Mouse (Mus musculus): ENCODE results near the gene Mrpl38. TPM values are rescaled to one million over a fixed set of nuclear protein-coding genes. Genes with fewer than 3 reads are reported as not detected.

Gene Mrpl38
- polyA plus RNA-seq (2015; fragmentation: Nextera tagmentation; extraction: Ambion mirVana): 65.0 and 68.8 TPM in 2 replicates

- peak; percentile 96 for DNase-seq (ENCODE audit: low spot score)
Observed at GRCm38 (mm10) chr11:116138468-116139138, at the start of gene Mrpl38. Gene Mrpl38 (minus strand): TSS chr11:116138868.

- no peak for DNase-seq (ENCODE audit: low spot score)
Observed at GRCm38 (mm10) chr11:116187226-116187930, 48.7 kb upstream of the Mrpl38 start.

GRCm38 (mm10) chr11:116186360-116186759 lies 47.7 kb upstream of the Mrpl38 start:
- DNase-seq (ENCODE audit: low spot score): no peak

GRCm38 (mm10) chr11:116185836-116186235 lies 47.2 kb upstream of the Mrpl38 start:
- DNase-seq (ENCODE audit: low spot score): no peak

- no peak for DNase-seq (ENCODE audit: low spot score)
Observed at GRCm38 (mm10) chr11:116178411-116179121, 39.9 kb upstream of the Mrpl38 start.

- no peak for DNase-seq (ENCODE audit: low spot score)
Observed at GRCm38 (mm10) chr11:116176010-116176409, 37.3 kb upstream of the Mrpl38 start.

GRCm38 (mm10) chr11:116174775-116175448 lies 36.2 kb upstream of the Mrpl38 start:
- no peak for DNase-seq (ENCODE audit: low spot score)

- no peak for DNase-seq (ENCODE audit: low spot score)
Observed at GRCm38 (mm10) chr11:116171959-116172358, 33.3 kb upstream of the Mrpl38 start.

- no peak for DNase-seq (ENCODE audit: low spot score)
Observed at GRCm38 (mm10) chr11:116170003-116170800, 31.5 kb upstream of the Mrpl38 start.

GRCm38 (mm10) chr11:116169214-116169613 lies 30.5 kb upstream of the Mrpl38 start:
- no peak for DNase-seq (ENCODE audit: low spot score)

GRCm38 (mm10) chr11:116167884-116168439 lies 29.3 kb upstream of the Mrpl38 start, which contains the start of gene Fbf1:
Gene Fbf1 (minus strand): TSS chr11:116168166.
- peak; percentile 92 for DNase-seq (ENCODE audit: low spot score)

GRCm38 (mm10) chr11:116167232-116167631 lies 28.6 kb upstream of the Mrpl38 start:
- peak; percentile 42 for DNase-seq (ENCODE audit: low spot score)

- no peak for DNase-seq (ENCODE audit: low spot score)
Observed at GRCm38 (mm10) chr11:116163002-116163401, 24.3 kb upstream of the Mrpl38 start.

- peak; percentile 24 for DNase-seq (ENCODE audit: low spot score)
Observed at GRCm38 (mm10) chr11:116162146-116162545, 23.5 kb upstream of the Mrpl38 start.

- DNase-seq (ENCODE audit: low spot score): no peak
Observed at GRCm38 (mm10) chr11:116161312-116161711, 22.6 kb upstream of the Mrpl38 start.

GRCm38 (mm10) chr11:116150960-116151359 lies 12.3 kb upstream of the Mrpl38 start:
- DNase-seq (ENCODE audit: low spot score): no peak

GRCm38 (mm10) chr11:116149341-116149740 lies 10.7 kb upstream of the Mrpl38 start:
- DNase-seq (ENCODE audit: low spot score): no peak

- no peak for DNase-seq (ENCODE audit: low spot score)
Observed at GRCm38 (mm10) chr11:116148761-116149221, 10.1 kb upstream of the Mrpl38 start.

- DNase-seq (ENCODE audit: low spot score): no peak
Observed at GRCm38 (mm10) chr11:116146294-116146985, 7.8 kb upstream of the Mrpl38 start.
